Mouse (Mus musculus) heart, postnatal 0 days (tissue): Measurements from ENCODE around the gene Fbf1. TPM values are rescaled to one million over a fixed set of nuclear protein-coding genes. Genes with fewer than 3 reads are reported as not detected.
A peak's percentile ranks its signal among the peaks of the same experiment; 100 is the strongest.

ENCODE experiments used
- ATAC-seq: fragments of 200-750 bp; cut with Nextera tagmentation; 2 replicates; pipeline ENCODE4 v1.8.0; 2017; ENCODE audit warnings: low read depth, moderate number of reproducible peaks, moderate library complexity; ENCODE audit not compliant: insufficient read depth
- DNase-seq: peaks from one replicate; pipeline ENCODE4 v3.0.0-alpha.2; 2016; ENCODE audit warnings: low spot score
- H3K27ac ChIP-seq: fragments of 300-500 bp; sonication (generic); 2 replicates; pipeline ENCODE4 v1.5.1; 2014; ENCODE audit warnings: low read depth, mild to moderate bottlenecking
- H3K27me3 ChIP-seq: fragments of 300-500 bp; sonication (generic); 2 replicates; pipeline ENCODE4 v1.6.1; 2014; ENCODE audit warnings: low read length, mixed read lengths; ENCODE audit not compliant: control insufficient read depth, insufficient read depth
- H3K36me3 ChIP-seq: fragments of 300-500 bp; sonication (generic); replicated peaks from 2 replicates; pipeline ENCODE4 v1.6.1; 2014; ENCODE audit warnings: low read length, mixed read lengths; ENCODE audit not compliant: control insufficient read depth, insufficient read depth
- H3K4me1 ChIP-seq: fragments of 300-500 bp; sonication (generic); 2 replicates; pipeline ENCODE4 v1.6.1; 2014; ENCODE audit warnings: antibody characterized with exemption; ENCODE audit not compliant: control insufficient read depth, insufficient read depth
- H3K4me2 ChIP-seq: fragments of 300-500 bp; sonication (generic); 2 replicates; pipeline ENCODE4 v1.6.1; 2014; ENCODE audit warnings: low read depth, mild to moderate bottlenecking, low read length, moderate library complexity
- H3K4me3 ChIP-seq: fragments of 300-500 bp; sonication (generic); 2 replicates; pipeline ENCODE4 v1.5.1; 2014; ENCODE audit warnings: low read depth, low read length
- H3K9ac ChIP-seq: fragments of 300-500 bp; sonication (generic); replicated peaks from 2 replicates; pipeline ENCODE4 v1.6.1; 2014; ENCODE audit warnings: low read depth, low read length, mixed read lengths
- H3K9me3 ChIP-seq: fragments of 300-500 bp; sonication (generic); replicated peaks from 2 replicates; pipeline ENCODE4 v1.6.1; 2016; ENCODE audit warnings: low read length; ENCODE audit not compliant: control insufficient read depth
- CTCF ChIP-seq: IDR thresholded peaks from 2 replicates; pipeline ENCODE4 v1.5.1; 2016; ENCODE audit warnings: antibody characterized with exemption, control low read depth, low read depth
- EP300 ChIP-seq: IDR thresholded peaks from 2 replicates; pipeline ENCODE4 v1.6.1; 2016; ENCODE audit warnings: antibody characterized with exemption, low read depth
- WGBS: fragments of 180-500 bp; shearing (Covaris S2); extraction: QIAGEN DNeasy Blood & Tissue Kit; methylation state at CpG from one replicate; pipeline ENCODE4 v1.1.7; 2014; 5-methylcytosine and 5-hydroxymethylcytosine counted together
- polyA plus RNA-seq: library from polyadenylated mRNA; unstranded; fragments of >200 nt; fragmentation: Nextera tagmentation; extraction: Ambion mirVana; gene quantifications from 2 replicates; pipeline ENCODE4 v1.2.1, GENCODE M21; 2015
- total RNA-seq: library from RNA; depleted of rRNA; stranded (reverse); fragments of >200 nt; gene quantifications from 2 replicates; pipeline ENCODE4 v1.2.3, GENCODE M21; 2014; ENCODE audit warnings: low replicate concordance

The Fbf1 gene
- total and polyA plus RNA-seq, 2 experiments from 2014 or later: 8.5 to 22.8 TPM

DNA sequence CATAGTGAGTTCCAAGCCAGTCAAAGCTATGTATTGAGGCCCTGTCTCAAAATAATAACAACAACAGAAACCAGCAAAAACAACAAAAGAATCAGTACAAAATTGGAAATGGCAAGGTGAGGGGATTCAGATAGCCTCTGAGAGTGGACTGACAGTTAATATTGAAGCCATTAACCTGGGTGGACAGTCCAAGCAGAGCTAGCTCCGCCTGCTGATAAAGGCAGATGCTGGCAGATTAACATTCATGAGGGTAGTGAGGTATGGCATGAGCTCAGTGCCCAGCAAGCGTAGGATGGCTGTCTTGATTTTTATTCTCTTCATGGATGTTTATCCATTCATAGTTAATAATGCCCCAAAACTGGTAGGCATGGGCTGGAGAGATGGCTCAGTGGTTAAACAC lies 33.2 kb upstream of the Fbf1 start:
- Histone ChIP-seq H3K4me3 (no peak overlapping the region), H3K27ac (no peak overlapping the region), H3K9me3 (no peaks in the 10 kb centered on the region), H3K36me3 (peaks cover 25% of the 10 kb centered on the region), H3K4me2 (no peak overlapping the region), H3K4me1 (peaks cover 6% of the 10 kb centered on the region), H3K27me3 (no peaks in the 10 kb centered on the region), H3K9ac (no peak overlapping the region)
- 92% methylated on average over 2 of the region's 2 CpGs for WGBS
- DNase-seq (no peak), ATAC-seq (no peak)
- TF ChIP-seq CTCF (no peak), EP300 (no peak)

DNA sequence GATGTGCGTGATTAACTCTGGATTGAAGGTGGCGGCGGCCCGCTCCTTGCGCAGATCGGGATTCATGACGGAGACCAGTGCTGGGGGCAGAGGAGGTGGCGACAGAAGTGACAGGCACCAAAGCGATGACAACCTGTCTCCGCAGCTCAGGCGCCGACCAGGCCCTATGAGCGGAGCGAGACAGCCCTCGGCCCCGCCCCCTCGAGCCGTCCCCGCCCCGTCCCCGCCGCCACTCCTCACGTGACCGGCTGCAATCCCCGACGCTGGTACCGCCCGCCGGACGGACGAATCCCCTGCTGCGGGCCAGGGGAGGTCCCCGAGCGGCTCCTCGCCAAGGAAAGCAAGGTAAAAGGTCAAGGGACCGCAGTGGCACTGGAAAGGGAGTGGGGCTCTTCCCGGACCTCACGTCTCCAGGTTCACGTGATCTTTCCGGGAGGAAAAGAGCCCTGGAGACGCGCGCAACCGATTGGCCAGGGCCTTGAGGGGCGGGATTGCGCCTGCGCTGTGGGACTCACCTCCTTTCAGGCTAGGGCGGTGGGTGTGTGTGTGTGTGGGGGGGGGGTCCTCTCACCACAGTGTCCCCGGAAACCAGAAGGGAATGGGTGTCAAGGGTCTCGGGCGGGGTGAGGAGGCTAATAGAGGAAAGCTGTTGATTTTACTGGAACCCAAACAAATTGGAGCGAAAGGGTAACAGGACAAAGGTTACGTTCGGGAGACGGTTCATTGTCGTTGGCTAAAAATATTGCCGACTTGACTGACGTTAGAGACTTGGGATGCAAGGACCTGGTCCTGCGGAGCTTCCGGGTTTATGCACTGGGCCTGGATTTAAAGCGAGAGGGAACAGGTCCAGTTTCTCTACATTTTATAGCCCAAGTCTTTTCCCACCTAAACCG lies 30.9 kb upstream of the Fbf1 start, which contains the start of the genes Ten1 and Acox1:
TSS of gene Ten1 (plus strand) at position 217 of the 893 bp plus-strand sequence.
TSS of gene Acox1 (minus strand) at position 407 of the 893 bp plus-strand sequence.
- under 1% methylated on average over 56 of the region's 62 CpGs for WGBS
- peak within 1 kb of the TSS; percentile 81 for H3K9ac ChIP-seq
- no peaks in the 10 kb centered on the region for H3K27me3 ChIP-seq
- peak; percentile 99 for TF ChIP-seq EP300
- TF ChIP-seq CTCF: no peak
- H3K4me1 ChIP-seq: peaks cover 6% of the 10 kb centered on the region
- H3K27ac ChIP-seq: peak within 1 kb of the TSS; percentile 95
- DNase-seq (peak; percentile 98), ATAC-seq (peak; percentile 96)
- peak within 1 kb of the TSS; percentile 70 for H3K4me2 ChIP-seq
- no peaks in the 10 kb centered on the region for H3K9me3 ChIP-seq
- peak within 1 kb of the TSS; percentile 67 for H3K4me3 ChIP-seq
- H3K36me3 ChIP-seq: peaks cover 11% of the 10 kb centered on the region; the same call in 1 of the 2 replicates

DNA sequence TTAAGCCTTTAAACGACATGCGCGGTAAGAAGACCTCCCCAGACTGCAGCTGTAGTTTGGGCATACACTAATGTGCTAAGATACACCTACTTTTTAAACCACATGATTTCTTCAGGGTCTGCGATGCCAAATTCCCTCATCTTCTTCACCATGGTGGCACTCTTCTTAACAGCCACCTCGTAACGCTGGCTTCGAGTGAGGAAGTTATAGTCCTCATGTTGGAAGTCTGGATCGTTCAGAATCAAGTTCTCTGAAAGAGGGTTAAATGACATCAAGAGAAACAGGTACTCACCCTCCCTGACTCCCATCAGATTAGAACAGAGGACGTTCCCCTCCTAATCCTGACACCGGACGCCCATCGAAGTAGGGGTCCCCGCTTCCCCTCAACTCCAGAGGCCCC lies 30.2 kb upstream of the Fbf1 start:
- Histone ChIP-seq H3K9me3 (no peaks in the 10 kb centered on the region), H3K27ac (peak overlapping the region; percentile 95), H3K36me3 (peaks cover 11% of the 10 kb centered on the region; the same call in 1 of the 2 replicates), H3K9ac (peak overlapping the region; percentile 81), H3K4me3 (peak overlapping the region; percentile 67), H3K4me1 (peaks cover 6% of the 10 kb centered on the region), H3K4me2 (peak overlapping the region; percentile 70), H3K27me3 (no peaks in the 10 kb centered on the region)
- TF ChIP-seq EP300: no peak
- TF ChIP-seq CTCF: no peak
- ATAC-seq (no peak), DNase-seq (no peak)
- 15% methylated on average over 13 of the region's 13 CpGs for WGBS

DNA sequence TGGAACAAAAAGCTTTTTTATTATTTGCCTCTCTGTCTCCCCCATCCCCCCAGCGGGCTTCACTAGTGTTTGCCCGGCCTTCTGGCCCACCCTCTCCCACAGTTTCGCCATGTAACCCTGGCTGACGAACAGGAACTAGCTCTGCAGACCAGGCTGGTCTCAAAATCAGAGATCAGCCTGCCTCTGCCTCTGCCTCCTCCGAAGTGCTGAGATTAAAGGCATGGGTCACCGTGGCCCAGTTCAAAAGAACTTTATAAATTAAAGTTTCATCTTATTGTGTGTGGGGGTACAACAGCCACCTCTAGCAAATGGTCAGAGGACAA lies 29.6 kb upstream of the Fbf1 start:
- H3K36me3 ChIP-seq: peaks cover 11% of the 10 kb centered on the region; the same call in 1 of the 2 replicates
- no peaks in the 10 kb centered on the region for H3K27me3 ChIP-seq
- H3K27ac ChIP-seq: no peak overlapping the region
- peak overlapping the region; percentile 70 for H3K4me2 ChIP-seq
- ATAC-seq: no peak
- no peak for DNase-seq
- TF ChIP-seq CTCF (no peak), EP300 (no peak)
- H3K4me3 ChIP-seq: peak overlapping the region; percentile 67; the same call in 1 of the 2 replicates
- H3K9ac ChIP-seq: 0 out of 2 replicates have a peak overlapping the region, but pooled peaks have one; percentile 11
- 88% methylated on average over 6 of the region's 6 CpGs for WGBS
- H3K4me1 ChIP-seq: peaks cover 6% of the 10 kb centered on the region
- H3K9me3 ChIP-seq: no peaks in the 10 kb centered on the region

DNA sequence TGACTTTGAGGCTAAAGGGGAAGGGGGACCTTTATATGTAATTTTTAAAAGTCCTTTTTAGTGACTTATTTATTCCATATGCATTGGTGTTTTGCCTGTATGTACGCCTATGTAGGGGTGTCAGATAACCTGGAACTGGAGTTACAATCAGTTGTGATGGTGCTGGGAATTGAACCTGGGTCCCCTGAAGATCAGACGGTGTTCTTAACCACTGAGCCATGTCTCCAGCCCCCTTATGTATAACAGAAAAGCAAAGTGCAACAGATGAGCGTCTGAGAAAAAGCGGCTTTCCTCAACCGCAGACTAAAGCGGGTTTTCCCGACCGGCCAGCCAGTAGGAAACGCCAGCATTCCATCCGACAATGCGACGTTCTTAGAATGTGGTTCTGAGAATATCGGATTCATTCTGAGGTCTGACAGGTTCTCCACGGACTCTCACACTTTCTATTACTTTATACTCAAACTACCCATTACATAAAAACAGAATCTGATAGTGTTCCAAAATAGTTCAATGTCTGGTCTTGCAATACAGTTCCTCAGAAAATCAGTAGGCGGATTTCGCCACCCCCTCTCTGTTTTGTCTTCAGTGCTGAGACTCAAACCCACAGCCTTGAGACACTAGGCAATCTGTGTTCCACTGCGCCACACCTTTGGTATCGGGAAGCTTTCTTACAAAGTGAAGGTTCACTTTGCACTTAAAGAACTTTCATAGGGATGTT lies 29.1 kb upstream of the Fbf1 start:
- H3K36me3 ChIP-seq: peaks cover 11% of the 10 kb centered on the region; the same call in 1 of the 2 replicates
- H3K4me2 ChIP-seq: peak overlapping the region; percentile 70; the same call in 1 of the 2 replicates
- TF ChIP-seq EP300 (no peak), CTCF (no peak)
- ATAC-seq: no peak
- H3K27me3 ChIP-seq: no peaks in the 10 kb centered on the region
- 0 out of 2 replicates have a peak overlapping the region, but pooled peaks have one; percentile 11 for H3K9ac ChIP-seq
- H3K9me3 ChIP-seq: no peaks in the 10 kb centered on the region
- WGBS: 94% methylated on average over 18 of the region's 18 CpGs
- H3K4me1 ChIP-seq: peaks cover 6% of the 10 kb centered on the region
- H3K4me3 ChIP-seq: peak overlapping the region; percentile 67; the same call in 1 of the 2 replicates
- no peak overlapping the region for H3K27ac ChIP-seq
- no peak for DNase-seq
